Mouse (Mus musculus): ENCODE measurements around the gene Pdap1.

DNA sequence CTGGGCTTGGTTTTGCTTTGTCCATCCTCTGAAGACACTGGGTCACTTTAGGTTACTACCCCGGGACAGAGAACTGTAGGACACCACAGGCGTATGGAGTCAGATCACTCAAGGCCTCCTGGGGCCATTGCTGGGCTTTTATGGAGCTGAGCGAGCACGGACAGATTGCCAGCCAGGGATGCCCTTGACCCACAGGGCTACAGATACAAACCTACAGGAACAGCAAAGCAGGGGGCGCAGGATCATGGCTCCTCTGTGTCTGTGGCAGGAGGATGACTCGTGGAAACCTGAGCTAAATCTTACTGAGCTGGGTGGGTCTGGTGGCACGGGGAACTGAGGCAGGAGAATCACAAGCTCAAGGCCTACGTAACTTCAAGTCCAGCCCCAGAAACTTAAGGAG lies 27.5 kb downstream of the Pdap1 start:
- TF ChIP-seq CTCF (IDR thresholded peaks at IDR 0.05; ENCODE audit: low read depth, low read length) (no peak), POLR2A (IDR thresholded peaks at IDR 0.05; ENCODE audit: extremely low read depth, insufficient read depth, low read length) (no peak)
